Mouse (Mus musculus): ENCODE data around the gene Nr1h3. TPM values are rescaled to one million over a fixed set of nuclear protein-coding genes. Genes with fewer than 3 reads are reported as not detected.

Gene Nr1h3
- total RNA-seq, 2 experiments from 2014 or later, result 22.2 to 53.1 TPM

DNA sequence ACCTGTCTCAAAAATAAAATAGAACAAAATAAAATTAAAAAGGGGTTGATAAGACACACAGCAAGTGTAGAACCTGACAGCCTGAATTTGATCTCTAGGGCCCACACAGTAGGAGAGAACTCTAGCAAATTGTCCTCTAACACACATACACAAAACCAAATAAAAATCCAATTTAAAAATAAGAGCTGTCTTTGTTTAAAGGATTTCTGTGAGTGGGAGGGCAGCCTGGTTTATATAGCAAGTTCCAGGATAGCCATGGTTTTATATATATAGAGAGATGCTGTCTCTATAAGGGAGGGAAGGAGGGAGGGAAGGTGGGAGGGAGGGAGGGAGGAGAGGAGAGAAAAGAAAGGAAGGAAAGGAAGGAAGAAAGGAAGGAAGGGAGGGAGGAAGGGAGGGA, 54.5 kb downstream of the Nr1h3 start:
- no peak for DNase-seq (ENCODE audit: low spot score in 2 of 2)

GRCm38 (mm10) chr2:91143401-91143800, 59.2 kb downstream of the Nr1h3 start:
- no peak for DNase-seq (ENCODE audit: low spot score in 2 of 2)

DNA sequence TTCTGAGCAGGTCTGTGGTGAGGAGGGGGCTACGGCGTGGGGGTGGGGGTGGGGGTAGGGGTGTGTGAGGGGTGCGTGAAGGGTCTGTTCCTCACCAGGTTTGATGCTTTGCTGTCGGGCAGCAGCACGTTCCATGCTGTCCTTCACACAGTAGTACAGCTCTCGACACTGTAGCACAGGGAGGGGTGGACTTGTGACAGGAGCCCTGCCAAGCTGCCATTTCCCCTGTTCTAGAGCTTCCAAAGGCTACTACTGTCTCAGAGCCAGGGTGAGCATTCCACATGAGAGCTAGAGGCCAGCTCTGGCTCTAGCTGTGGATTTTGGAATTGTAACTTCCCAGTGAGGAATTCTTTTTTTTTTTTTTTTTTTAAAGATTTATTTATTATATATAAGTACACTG, 59.7 kb downstream of the Nr1h3 start:
- DNase-seq (ENCODE audit: low spot score in 2 of 2), result no peak

DNA sequence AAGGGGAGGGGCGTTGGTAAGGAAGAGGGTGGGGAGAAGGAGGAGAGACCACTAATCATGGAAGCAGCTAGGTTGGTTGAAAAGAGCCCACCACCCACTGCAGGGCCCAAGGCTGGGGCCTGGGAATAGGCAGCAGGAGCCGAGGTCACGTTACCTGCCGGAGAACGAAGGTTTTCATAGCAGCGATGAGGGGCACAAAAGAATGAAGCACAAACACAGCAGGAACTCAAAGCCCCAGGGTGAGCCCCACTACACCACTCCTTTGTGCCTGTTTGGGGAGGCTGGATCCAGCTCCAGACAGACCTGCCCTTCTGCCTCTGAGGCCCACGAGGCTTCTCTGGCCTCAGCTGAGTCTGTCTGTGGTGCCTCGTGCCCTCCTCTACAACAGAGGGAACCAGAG, 62.9 kb downstream of the Nr1h3 start:
- DNase-seq (ENCODE audit: low spot score in 2 of 2), result no peak

GRCm38 (mm10) chr2:91139311-91139710, 63.3 kb downstream of the Nr1h3 start:
- DNase-seq (ENCODE audit: low spot score in 2 of 2), result no peak

- DNase-seq (ENCODE audit: low spot score in 2 of 2), result no peak
Observed at GRCm38 (mm10) chr2:91137481-91137880, 65.2 kb downstream of the Nr1h3 start.

GRCm38 (mm10) chr2:91136513-91137412, 65.9 kb downstream of the Nr1h3 start:
- no peak for DNase-seq (ENCODE audit: low spot score in 2 of 2)

Other genes with a start within 250 kb of the Nr1h3 start
- gene Rapsn, start 167.2 kb downstream of the Nr1h3 start, total RNA-seq (2021), result 1 to 10 TPM in 1 of 2 experiments, under 1 TPM in 1; 0.93 to 1.6 TPM
- gene Psmc3, start 148.8 kb downstream of the Nr1h3 start, total RNA-seq (2021), result 100 to 1,000 TPM; 197 to 212 TPM
- gene Slc39a13, start 132.4 kb downstream of the Nr1h3 start, total RNA-seq (2021), result 10 to 100 TPM; 25.1 to 30.4 TPM
- 1 to 10 TPM; 5.3 to 9.9 TPM for gene Spi1, start 120.4 kb downstream of the Nr1h3 start, total RNA-seq (2021)
- under 1 TPM; 0.07 to 0.19 TPM for gene Mybpc3, start 84.7 kb downstream of the Nr1h3 start, total RNA-seq (2021)
- 10 to 100 TPM; 22.2 TPM for gene Madd, start 19.0 kb downstream of the Nr1h3 start, total RNA-seq (2021)
- gene Acp2, start 51 bp upstream of the Nr1h3 start, total RNA-seq (2021), result 10 to 100 TPM; 38.5 to 43.7 TPM
- 1 to 10 TPM; 8.2 to 8.4 TPM for gene Ddb2, start 34.1 kb upstream of the Nr1h3 start, total RNA-seq (2021)
- gene Pacsin3, start 53.1 kb upstream of the Nr1h3 start, total RNA-seq (2021), result 100 to 1,000 TPM in 1 of 2 experiments, 10 to 100 TPM in 1; 35.7 to 130 TPM
- gene Arfgap2, start 62.1 kb upstream of the Nr1h3 start, total RNA-seq (2021), result 100 to 1,000 TPM in 1 of 2 experiments, 10 to 100 TPM in 1; 94.6 to 107 TPM
- gene 1110051M20Rik, start 241.9 kb upstream of the Nr1h3 start, total RNA-seq (2021), result 10 to 100 TPM; 15.0 to 16.4 TPM